Mouse (Mus musculus) heart, postnatal 0 days (tissue): ENCODE data around the gene Nop16. TPM values are rescaled to one million over a fixed set of nuclear protein-coding genes. Genes with fewer than 3 reads are reported as not detected.

Experiments used
- ATAC-seq: fragments of 200-750 bp; cut with Nextera tagmentation; 2 replicates; pipeline ENCODE4 v1.8.0; 2017; ENCODE audit warnings: low read depth, moderate number of reproducible peaks, moderate library complexity; ENCODE audit not compliant: insufficient read depth
- DNase-seq: peaks from one replicate; pipeline ENCODE4 v3.0.0-alpha.2; 2016; ENCODE audit warnings: low spot score
- H3K27ac ChIP-seq: fragments of 300-500 bp; sonication (generic); 2 replicates; pipeline ENCODE4 v1.5.1; 2014; ENCODE audit warnings: low read depth, mild to moderate bottlenecking
- H3K27me3 ChIP-seq: fragments of 300-500 bp; sonication (generic); 2 replicates; pipeline ENCODE4 v1.6.1; 2014; ENCODE audit warnings: low read length, mixed read lengths; ENCODE audit not compliant: control insufficient read depth, insufficient read depth
- H3K36me3 ChIP-seq: fragments of 300-500 bp; sonication (generic); replicated peaks from 2 replicates; pipeline ENCODE4 v1.6.1; 2014; ENCODE audit warnings: low read length, mixed read lengths; ENCODE audit not compliant: control insufficient read depth, insufficient read depth
- H3K4me1 ChIP-seq: fragments of 300-500 bp; sonication (generic); 2 replicates; pipeline ENCODE4 v1.6.1; 2014; ENCODE audit warnings: antibody characterized with exemption; ENCODE audit not compliant: control insufficient read depth, insufficient read depth
- H3K4me2 ChIP-seq: fragments of 300-500 bp; sonication (generic); 2 replicates; pipeline ENCODE4 v1.6.1; 2014; ENCODE audit warnings: low read depth, mild to moderate bottlenecking, low read length, moderate library complexity
- H3K4me3 ChIP-seq: fragments of 300-500 bp; sonication (generic); 2 replicates; pipeline ENCODE4 v1.5.1; 2014; ENCODE audit warnings: low read depth, low read length
- H3K9ac ChIP-seq: fragments of 300-500 bp; sonication (generic); replicated peaks from 2 replicates; pipeline ENCODE4 v1.6.1; 2014; ENCODE audit warnings: low read depth, low read length, mixed read lengths
- H3K9me3 ChIP-seq: fragments of 300-500 bp; sonication (generic); replicated peaks from 2 replicates; pipeline ENCODE4 v1.6.1; 2016; ENCODE audit warnings: low read length; ENCODE audit not compliant: control insufficient read depth
- CTCF ChIP-seq: IDR thresholded peaks from 2 replicates; pipeline ENCODE4 v1.5.1; 2016; ENCODE audit warnings: antibody characterized with exemption, control low read depth, low read depth
- EP300 ChIP-seq: IDR thresholded peaks from 2 replicates; pipeline ENCODE4 v1.6.1; 2016; ENCODE audit warnings: antibody characterized with exemption, low read depth
- WGBS: fragments of 180-500 bp; shearing (Covaris S2); extraction: QIAGEN DNeasy Blood & Tissue Kit; methylation state at CpG from one replicate; pipeline ENCODE4 v1.1.7; 2014; 5-methylcytosine and 5-hydroxymethylcytosine counted together
- polyA plus RNA-seq: library from polyadenylated mRNA; unstranded; fragments of >200 nt; fragmentation: Nextera tagmentation; extraction: Ambion mirVana; gene quantifications from 2 replicates; pipeline ENCODE4 v1.2.1, GENCODE M21; 2015
- total RNA-seq: library from RNA; depleted of rRNA; stranded (reverse); fragments of >200 nt; gene quantifications from 2 replicates; pipeline ENCODE4 v1.2.3, GENCODE M21; 2014; ENCODE audit warnings: low replicate concordance; rRNA removed

The Nop16 gene
- total RNA-seq (12.1 and 22.9 TPM in 2 replicates), polyA plus RNA-seq (29.9 and 30.0 TPM in 2 replicates)

DNA sequence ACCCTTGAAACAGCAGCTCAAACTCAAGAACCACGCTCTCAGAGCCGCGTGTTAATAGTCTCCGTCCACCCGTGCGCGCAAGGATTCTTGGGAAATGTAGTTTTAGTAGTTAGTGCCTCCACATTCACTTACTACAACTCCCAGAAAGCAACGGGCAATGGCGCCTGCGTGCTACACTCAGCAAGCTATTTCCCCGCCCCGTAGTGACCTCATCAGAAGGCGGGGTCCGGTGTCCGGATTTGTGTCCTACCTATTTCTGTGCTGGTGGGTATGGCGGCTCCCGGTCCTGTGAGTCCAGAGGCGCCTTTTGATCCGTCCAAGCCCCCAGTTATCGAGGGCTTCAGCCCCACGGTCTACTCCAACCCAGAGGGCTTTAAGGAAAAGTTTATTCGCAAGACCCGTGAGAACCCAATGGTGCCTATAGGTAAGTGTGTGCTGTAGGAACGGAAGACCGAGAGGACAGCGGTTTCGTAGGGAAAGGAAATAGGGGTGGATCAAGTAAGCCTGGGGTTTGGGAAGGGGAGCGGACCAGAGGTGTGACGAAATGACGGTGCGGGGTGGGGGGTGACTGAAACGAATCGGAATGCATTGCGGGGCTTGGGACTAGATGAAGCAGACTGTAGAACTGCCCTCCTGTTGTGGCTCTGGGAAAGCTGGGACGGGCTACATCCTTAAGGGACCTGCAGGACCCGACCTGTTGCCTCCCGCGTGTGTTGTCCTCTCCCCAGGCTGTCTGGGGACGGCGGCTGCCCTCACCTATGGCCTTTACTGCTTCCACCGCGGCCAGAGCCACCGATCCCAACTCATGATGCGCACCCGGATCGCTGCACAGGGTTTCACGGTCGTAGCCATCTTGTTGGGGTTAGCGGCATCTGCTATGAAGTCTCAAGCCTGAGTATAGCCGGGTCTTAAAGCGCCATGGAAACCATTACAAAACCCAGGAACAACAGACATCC lies at the start of gene Nop16, which contains the start of gene Higd2a:
TSS of gene Nop16 (minus strand) at position 95 of the 956 bp plus-strand sequence.
TSS of gene Higd2a (plus strand) at position 212 of the 956 bp plus-strand sequence.
- TF ChIP-seq EP300: no peak; the same call in 1 of the 2 replicates
- TF ChIP-seq CTCF: no peak
- no peaks in the 10 kb centered on the region for H3K27me3 ChIP-seq
- ATAC-seq: peak; percentile 98
- H3K4me2 ChIP-seq: peak within 1 kb of the TSS; percentile 94
- peaks cover 14% of the 10 kb centered on the region; the same call in 1 of the 2 replicates for H3K4me1 ChIP-seq
- H3K9ac ChIP-seq: peak within 1 kb of the TSS; percentile 88
- H3K36me3 ChIP-seq: peaks cover 36% of the 10 kb centered on the region
- H3K9me3 ChIP-seq: no peaks in the 10 kb centered on the region
- peak within 1 kb of the TSS; percentile 90 for H3K27ac ChIP-seq
- WGBS: under 1% methylated on average over 51 of the region's 51 CpGs
- H3K4me3 ChIP-seq: peak within 1 kb of the TSS; percentile 89
- peak; percentile 99 for DNase-seq

DNA sequence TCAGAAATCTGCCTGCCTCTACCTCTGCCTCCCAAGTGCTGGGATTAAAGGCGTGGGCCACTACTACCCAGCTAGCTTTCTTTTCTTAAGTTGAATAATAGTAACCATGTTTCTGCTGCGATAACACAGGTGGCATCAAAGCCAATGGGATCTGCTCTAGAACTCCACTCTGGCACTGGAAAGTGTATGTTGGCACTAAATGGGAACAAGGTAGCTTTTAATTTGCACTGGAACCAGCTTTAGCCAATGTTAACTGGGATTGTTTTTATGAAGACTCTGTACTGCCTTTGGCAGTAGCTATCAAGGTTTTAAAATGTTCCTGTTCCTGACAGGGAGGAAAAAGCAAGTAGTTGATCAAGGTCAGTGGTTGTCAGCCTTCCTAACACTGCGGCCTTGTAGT lies 45.1 kb upstream of the Nop16 start:
- DNase-seq: no peak
- WGBS: 91% methylated on average over 3 of the region's 3 CpGs
- no peaks in the 10 kb centered on the region for H3K4me1 ChIP-seq
- ATAC-seq: no peak
- no peaks in the 10 kb centered on the region for H3K9me3 ChIP-seq
- H3K4me3 ChIP-seq: no peak overlapping the region
- TF ChIP-seq CTCF (no peak), EP300 (no peak)
- H3K27ac ChIP-seq: no peak overlapping the region
- H3K4me2 ChIP-seq: no peak overlapping the region
- peaks cover 30% of the 10 kb centered on the region for H3K36me3 ChIP-seq
- H3K27me3 ChIP-seq: no peaks in the 10 kb centered on the region
- no peak overlapping the region for H3K9ac ChIP-seq

DNA sequence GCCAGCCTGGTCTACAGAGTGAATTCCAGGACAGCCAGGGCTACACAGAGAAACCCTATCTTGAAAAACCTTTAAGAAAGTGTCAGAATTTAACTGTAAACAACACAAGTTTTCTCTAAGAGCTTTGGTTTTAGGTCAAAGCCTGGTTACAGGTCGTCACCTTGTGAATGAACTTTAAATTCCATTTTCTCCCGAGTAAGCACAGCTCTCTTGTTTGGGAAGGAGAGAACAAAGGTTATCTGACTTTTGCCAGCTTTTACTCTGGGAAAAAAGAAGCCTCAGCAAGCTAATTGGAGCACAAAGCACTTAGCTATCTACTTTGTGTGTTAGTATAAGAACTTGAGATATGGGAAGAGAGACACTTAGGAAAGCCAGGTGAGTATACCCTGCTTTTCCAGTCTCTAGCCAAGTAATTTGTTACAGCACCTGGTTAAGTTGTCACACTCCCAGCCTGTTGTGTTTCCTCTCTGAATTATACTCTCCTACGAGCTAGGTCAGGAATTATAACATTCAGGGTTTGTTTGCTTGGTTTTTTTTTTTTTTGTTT lies 42.9 kb upstream of the Nop16 start:
- H3K36me3 ChIP-seq: peaks cover 15% of the 10 kb centered on the region
- H3K4me1 ChIP-seq: no peaks in the 10 kb centered on the region
- H3K27ac ChIP-seq: no peak overlapping the region
- DNase-seq (no peak), ATAC-seq (no peak)
- TF ChIP-seq CTCF (no peak), EP300 (no peak)
- no peak overlapping the region for H3K4me2 ChIP-seq
- H3K9ac ChIP-seq: no peak overlapping the region
- no peaks in the 10 kb centered on the region for H3K9me3 ChIP-seq
- H3K4me3 ChIP-seq: no peak overlapping the region
- H3K27me3 ChIP-seq: no peaks in the 10 kb centered on the region
- whole genome bisulfite sequencing: 46% methylated on average over 3 of the region's 3 CpGs

GRCm38 (mm10) chr13:54629128-54629527 lies 39.2 kb upstream of the Nop16 start:
- Histone ChIP-seq H3K27me3 (no peaks in the 10 kb centered on the region), H3K9me3 (no peaks in the 10 kb centered on the region), H3K36me3 (no peaks in the 10 kb centered on the region), H3K9ac (no peak overlapping the region), H3K4me1 (no peaks in the 10 kb centered on the region), H3K4me3 (no peak overlapping the region), H3K27ac (no peak overlapping the region), H3K4me2 (no peak overlapping the region)
- ATAC-seq (no peak), DNase-seq (no peak)
- TF ChIP-seq CTCF (no peak), EP300 (no peak)
- WGBS: 67% methylated on average over 4 of the region's 4 CpGs

GRCm38 (mm10) chr13:54621960-54622521 lies 32.2 kb upstream of the Nop16 start:
- WGBS: under 1% methylated on average over 23 of the region's 27 CpGs
- Histone ChIP-seq H3K4me3 (peak overlapping the region; percentile 90), H3K4me2 (peak overlapping the region; percentile 81), H3K27me3 (no peaks in the 10 kb centered on the region), H3K9ac (peak overlapping the region; percentile 94), H3K4me1 (peaks cover 11% of the 10 kb centered on the region; the same call in 1 of the 2 replicates), H3K27ac (peak overlapping the region; percentile 81), H3K36me3 (no peaks in the 10 kb centered on the region), H3K9me3 (no peaks in the 10 kb centered on the region)
- DNase-seq: no peak
- TF ChIP-seq CTCF (no peak), EP300 (no peak)
- ATAC-seq: peak; percentile 45; the same call in 1 of the 2 replicates
